Comparison of ENCODE assay signal across 24 mouse cellular contexts in the genomic region with DNA sequence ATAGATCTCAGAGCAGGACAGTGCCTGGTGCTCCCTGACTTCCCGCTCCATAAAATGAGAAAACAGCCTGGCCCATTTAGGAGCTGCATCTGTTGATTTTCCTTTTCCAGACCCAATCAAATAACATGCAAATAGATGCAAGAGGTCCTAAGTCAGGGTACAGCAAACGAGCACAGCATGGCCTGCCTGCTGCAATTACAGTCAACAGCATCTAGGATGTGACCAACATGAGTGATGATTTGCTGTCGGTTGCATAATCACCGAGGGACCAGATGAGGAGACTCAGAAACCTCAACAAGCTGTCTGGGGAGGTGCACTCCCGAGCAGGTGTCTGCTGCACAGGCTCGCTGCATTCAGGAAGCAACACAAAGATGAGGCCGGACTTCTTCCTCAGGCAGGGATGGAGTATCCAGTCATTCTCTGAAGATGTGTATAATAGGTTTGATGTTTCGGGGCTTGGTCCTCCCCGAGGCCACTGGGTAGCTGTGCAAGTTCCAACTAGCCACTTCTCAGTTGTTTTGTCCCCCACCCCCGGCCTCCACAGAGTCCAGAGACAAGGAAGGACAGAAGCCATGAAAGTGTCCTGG.
A peak's percentile ranks its signal among the peaks of the same experiment; 100 is the strongest.
DNase-seq lines count a peak whose midpoint lies in the region; ATAC-seq lines count a peak whose summit lies in the region.
"Had no signal": no experiment of that assay in that cellular context is flagged by ENCODE, and none has a peak within 500 bp of the region (broad histone marks: within the 10 kb centered on the region; RNA-seq: fewer than 3 reads in every experiment).

No protein-coding gene starts in this region.

- ATAC-seq in midbrain, embryonic 13.5 days = no peak
- no peak for ATAC-seq in midbrain, embryonic 15.5 days (replicated peaks)
- ATAC-seq: activated CD4-positive, CD25-positive, alpha-beta regulatory T cell, adult 4 months; inflammation-experienced regulatory T-cells, adult 6 months; intestine, embryonic 16.5 days had no signal

- intact Hi-C loops in heart, postnatal 36 days (cut with DNase I) = no loop called here

- no peak overlapping the region for H3K27ac ChIP-seq in midbrain, embryonic 13.5 days
- no peak overlapping the region for H3K27ac ChIP-seq in midbrain, embryonic 15.5 days
- H3K27ac ChIP-seq: embryonic facial prominence, embryonic 10.5 days; embryonic facial prominence, embryonic 13.5 days; forebrain, embryonic 12.5 days; heart, embryonic 15.5 days; hindbrain, embryonic 12.5 days; hindbrain, postnatal 0 days had no signal

- no peaks in the 10 kb centered on the region for H3K4me1 ChIP-seq in midbrain, embryonic 13.5 days (replicated peaks)
- no peaks in the 10 kb centered on the region for H3K4me1 ChIP-seq in midbrain, embryonic 15.5 days
- H3K4me1 ChIP-seq: embryonic facial prominence, embryonic 10.5 days; embryonic facial prominence, embryonic 13.5 days; hindbrain, embryonic 12.5 days had no signal

- 0 out of 2 replicates have a peak overlapping the region, but pooled peaks have one; percentile 19 for H3K9ac ChIP-seq in midbrain, embryonic 13.5 days (replicated peaks)
- no peak overlapping the region for H3K9ac ChIP-seq in midbrain, embryonic 15.5 days
- H3K9ac ChIP-seq: embryonic facial prominence, embryonic 13.5 days; forebrain, embryonic 12.5 days; forebrain, postnatal 0 days; heart, embryonic 15.5 days; hindbrain, embryonic 12.5 days had no signal

- peak; percentile 11 for DNase-seq in adrenal gland, adult 2 months
- DNase-seq in adrenal gland, postnatal 25 days = no peak
- peak; percentile 69 for DNase-seq in heart, adult 11 months
- no peak for DNase-seq in heart, postnatal 36 days
- peak; percentile 21 to 29 for DNase-seq in right cerebral cortex, postnatal 10 days (ENCODE audit: low spot score in 2 of 2)
- DNase-seq in right cerebral cortex, postnatal 36 days (ENCODE audit: low spot score in 2 of 2) = no peak
- DNase-seq: adrenal gland, postnatal 10 days; embryo, embryonic 11 days; gastrocnemius, postnatal 10 days; gastrocnemius, postnatal 36 days had no signal

- 77% methylated on average over 10 of the region's 10 CpGs for WGBS in midbrain, embryonic 13.5 days
- 73% methylated on average over 10 of the region's 10 CpGs for WGBS in midbrain, embryonic 15.5 days

- H3K4me3 ChIP-seq in midbrain, embryonic 13.5 days (replicated peaks) = no peak overlapping the region
- H3K4me3 ChIP-seq in midbrain, embryonic 15.5 days = no peak overlapping the region
- H3K4me3 ChIP-seq: embryonic facial prominence, embryonic 10.5 days; embryonic facial prominence, embryonic 13.5 days; erythroblast, embryonic 14.5 days; forebrain, embryonic 12.5 days; heart, embryonic 15.5 days; hindbrain, embryonic 12.5 days had no signal

- no peaks in the 10 kb centered on the region for H3K27me3 ChIP-seq in midbrain, embryonic 13.5 days
- H3K27me3 ChIP-seq in midbrain, embryonic 15.5 days (replicated peaks) = no peaks in the 10 kb centered on the region
- H3K27me3 ChIP-seq: embryonic facial prominence, embryonic 13.5 days; forebrain, embryonic 12.5 days; heart, embryonic 15.5 days; hindbrain, embryonic 12.5 days had no signal

- no peaks in the 10 kb centered on the region for H3K9me3 ChIP-seq in midbrain, embryonic 13.5 days
- H3K9me3 ChIP-seq in midbrain, embryonic 15.5 days = no peaks in the 10 kb centered on the region
- H3K9me3 ChIP-seq: embryonic facial prominence, embryonic 10.5 days; embryonic facial prominence, embryonic 13.5 days; forebrain, embryonic 12.5 days; heart, embryonic 15.5 days; hindbrain, embryonic 12.5 days had no signal

- H3K36me3 ChIP-seq in midbrain, embryonic 13.5 days = no peaks in the 10 kb centered on the region
- no peaks in the 10 kb centered on the region for H3K36me3 ChIP-seq in midbrain, embryonic 15.5 days (replicated peaks)
- H3K36me3 ChIP-seq: embryonic facial prominence, embryonic 10.5 days; embryonic facial prominence, embryonic 13.5 days; forebrain, embryonic 12.5 days; heart, embryonic 15.5 days; hindbrain, embryonic 12.5 days had no signal

- no peak overlapping the region for H3K4me2 ChIP-seq in midbrain, embryonic 13.5 days (replicated peaks)
- H3K4me2 ChIP-seq in midbrain, embryonic 15.5 days = no peak overlapping the region
- H3K4me2 ChIP-seq: embryonic facial prominence, embryonic 13.5 days; heart, embryonic 11.5 days; heart, embryonic 15.5 days; hindbrain, embryonic 12.5 days had no signal

Comparison
In these comparisons a context has a peak if more than half of its experiments do, and no peak if none do; other contexts are left out.
1. DNase-seq: peak in adrenal gland, adult 2 months (single experiment), heart, adult 11 months (single experiment) and right cerebral cortex, postnatal 10 days (2 of 2); none in adrenal gland, postnatal 25 days (single experiment), heart, postnatal 36 days (0 of 2) and right cerebral cortex, postnatal 36 days (0 of 2).